Mouse (Mus musculus): Measurements from ENCODE around the gene Slc35f4. TPM values are rescaled to one million over a fixed set of nuclear protein-coding genes. Genes with fewer than 3 reads are reported as not detected.

The Slc35f4 gene
- polyA plus RNA-seq, 1 experiment: not detected

- 83% methylated on average over 2 of the region's 2 CpGs for WGBS
- H3K36me3 ChIP-seq (ENCODE audit: control insufficient read depth, insufficient read depth, low read length): no peaks in the 10 kb centered on the region
- TF ChIP-seq CTCF (IDR thresholded peaks at IDR 0.05; ENCODE audit: borderline replicate concordance, control insufficient read depth, extremely low read depth, insufficient read depth, low read length, poor library complexity): no peak
- no peak for TF ChIP-seq POLR2A (IDR thresholded peaks at IDR 0.05; ENCODE audit: control insufficient read depth, extremely low read depth, insufficient read depth, low read length, poor library complexity)
- no peak overlapping the region for H3K4me3 ChIP-seq (ENCODE audit: control insufficient read depth, insufficient read depth, low read length)
- H3K27ac ChIP-seq (ENCODE audit: control insufficient read depth, insufficient read depth, low read length): no peak overlapping the region
- DNase-seq: no peak
- no peaks in the 10 kb centered on the region for H3K4me1 ChIP-seq (replicated peaks; ENCODE audit: control insufficient read depth, insufficient read depth, low read length)
- no peaks in the 10 kb centered on the region for H3K27me3 ChIP-seq (ENCODE audit: control insufficient read depth, insufficient read depth, low read length)
Measured at GRCm38 (mm10) chr14:49515096-49515665, 10.7 kb downstream of the Slc35f4 start.

- 82% methylated on average over 2 of the region's 2 CpGs for WGBS
- no peak overlapping the region for H3K27ac ChIP-seq (ENCODE audit: control insufficient read depth, insufficient read depth, low read length)
- TF ChIP-seq POLR2A (IDR thresholded peaks at IDR 0.05; ENCODE audit: control insufficient read depth, extremely low read depth, insufficient read depth, low read length, poor library complexity) (no peak), CTCF (IDR thresholded peaks at IDR 0.05; ENCODE audit: borderline replicate concordance, control insufficient read depth, extremely low read depth, insufficient read depth, low read length, poor library complexity) (no peak)
Measured at GRCm38 (mm10) chr14:49514137-49514536, 11.7 kb downstream of the Slc35f4 start.

DNA sequence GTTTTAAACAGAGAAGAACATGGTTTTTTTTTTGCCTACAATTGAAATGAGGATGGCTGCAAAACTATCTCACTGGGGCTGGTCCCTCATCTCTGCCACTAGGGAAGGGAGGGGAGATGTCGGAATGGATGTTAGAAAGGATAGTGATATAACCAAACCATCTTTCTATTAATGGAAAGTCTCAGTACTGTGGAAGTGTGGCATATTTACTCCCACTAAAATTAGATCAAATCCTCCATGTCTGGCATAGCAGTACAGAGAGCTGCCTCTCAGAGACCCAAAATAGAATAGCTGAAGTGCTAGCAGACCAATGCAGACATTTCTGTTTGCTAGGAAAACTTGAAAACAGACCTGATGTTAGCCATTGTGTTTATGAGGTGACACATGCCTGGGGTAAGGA is 30.7 kb downstream of the Slc35f4 start:
- Histone ChIP-seq H3K27me3 (ENCODE audit: control insufficient read depth, insufficient read depth, low read length) (no peaks in the 10 kb centered on the region), H3K4me1 (replicated peaks; ENCODE audit: control insufficient read depth, insufficient read depth, low read length) (no peaks in the 10 kb centered on the region), H3K27ac (ENCODE audit: control insufficient read depth, insufficient read depth, low read length) (no peak overlapping the region), H3K36me3 (ENCODE audit: control insufficient read depth, insufficient read depth, low read length) (no peaks in the 10 kb centered on the region), H3K4me3 (ENCODE audit: control insufficient read depth, insufficient read depth, low read length) (no peak overlapping the region)
- TF ChIP-seq CTCF (IDR thresholded peaks at IDR 0.05; ENCODE audit: borderline replicate concordance, control insufficient read depth, extremely low read depth, insufficient read depth, low read length, poor library complexity): no peak
- TF ChIP-seq POLR2A (IDR thresholded peaks at IDR 0.05; ENCODE audit: control insufficient read depth, extremely low read depth, insufficient read depth, low read length, poor library complexity): no peak
- WGBS: 97% methylated on average over 1 of the region's 1 CpGs
- DNase-seq: no peak

More at GRCm38 (mm10) chr14:49514137-49514536, 11.7 kb downstream of the Slc35f4 start:
- no peak for DNase-seq
- Histone ChIP-seq H3K4me3 (ENCODE audit: control insufficient read depth, insufficient read depth, low read length) (no peak overlapping the region), H3K36me3 (ENCODE audit: control insufficient read depth, insufficient read depth, low read length) (no peaks in the 10 kb centered on the region), H3K27me3 (ENCODE audit: control insufficient read depth, insufficient read depth, low read length) (no peaks in the 10 kb centered on the region), H3K4me1 (replicated peaks; ENCODE audit: control insufficient read depth, insufficient read depth, low read length) (no peaks in the 10 kb centered on the region)

GRCm38 (mm10) chr14:49493793-49494192 is 32.1 kb downstream of the Slc35f4 start:
- no peaks in the 10 kb centered on the region for H3K27me3 ChIP-seq (ENCODE audit: control insufficient read depth, insufficient read depth, low read length)
- H3K4me1 ChIP-seq (replicated peaks; ENCODE audit: control insufficient read depth, insufficient read depth, low read length): no peaks in the 10 kb centered on the region
- no peak overlapping the region for H3K27ac ChIP-seq (ENCODE audit: control insufficient read depth, insufficient read depth, low read length)
- DNase-seq: no peak
- no peak for TF ChIP-seq POLR2A (IDR thresholded peaks at IDR 0.05; ENCODE audit: control insufficient read depth, extremely low read depth, insufficient read depth, low read length, poor library complexity)
- no peak for TF ChIP-seq CTCF (IDR thresholded peaks at IDR 0.05; ENCODE audit: borderline replicate concordance, control insufficient read depth, extremely low read depth, insufficient read depth, low read length, poor library complexity)
- WGBS: 63% methylated on average over 1 of the region's 1 CpGs
- H3K36me3 ChIP-seq (ENCODE audit: control insufficient read depth, insufficient read depth, low read length): no peaks in the 10 kb centered on the region
- H3K4me3 ChIP-seq (ENCODE audit: control insufficient read depth, insufficient read depth, low read length): no peak overlapping the region

DNA sequence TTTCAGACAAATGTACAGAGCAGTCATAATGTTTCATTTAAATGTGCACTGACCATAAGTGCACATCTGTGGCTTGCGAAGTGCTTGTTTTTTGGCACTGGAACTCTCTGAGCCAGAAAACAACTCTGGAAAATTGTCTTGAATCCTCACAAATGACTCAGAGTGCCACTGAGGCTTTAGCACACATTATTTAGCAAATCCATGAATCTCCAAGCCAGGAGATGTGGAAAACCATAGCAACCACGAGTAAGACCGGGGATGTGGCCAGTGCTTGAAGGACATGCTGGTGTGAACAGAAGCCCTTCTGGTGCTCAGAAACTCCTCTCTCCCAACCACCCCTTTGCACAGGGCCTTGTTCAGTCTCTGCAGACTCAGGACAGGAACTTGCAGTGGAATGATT is 33.3 kb downstream of the Slc35f4 start:
- 81% methylated on average over 3 of the region's 3 CpGs for WGBS
- Histone ChIP-seq H3K36me3 (ENCODE audit: control insufficient read depth, insufficient read depth, low read length) (no peaks in the 10 kb centered on the region), H3K4me3 (ENCODE audit: control insufficient read depth, insufficient read depth, low read length) (no peak overlapping the region), H3K27me3 (ENCODE audit: control insufficient read depth, insufficient read depth, low read length) (no peaks in the 10 kb centered on the region), H3K27ac (ENCODE audit: control insufficient read depth, insufficient read depth, low read length) (no peak overlapping the region), H3K4me1 (replicated peaks; ENCODE audit: control insufficient read depth, insufficient read depth, low read length) (no peaks in the 10 kb centered on the region)
- no peak for DNase-seq
- TF ChIP-seq CTCF (IDR thresholded peaks at IDR 0.05; ENCODE audit: borderline replicate concordance, control insufficient read depth, extremely low read depth, insufficient read depth, low read length, poor library complexity) (no peak), POLR2A (IDR thresholded peaks at IDR 0.05; ENCODE audit: control insufficient read depth, extremely low read depth, insufficient read depth, low read length, poor library complexity) (no peak)

GRCm38 (mm10) chr14:49476602-49477001 is 49.2 kb downstream of the Slc35f4 start:
- H3K27me3 ChIP-seq (ENCODE audit: control insufficient read depth, insufficient read depth, low read length): no peaks in the 10 kb centered on the region
- no peaks in the 10 kb centered on the region for H3K4me1 ChIP-seq (replicated peaks; ENCODE audit: control insufficient read depth, insufficient read depth, low read length)
- H3K4me3 ChIP-seq (ENCODE audit: control insufficient read depth, insufficient read depth, low read length): no peak overlapping the region
- H3K27ac ChIP-seq (ENCODE audit: control insufficient read depth, insufficient read depth, low read length): no peak overlapping the region
- no peak for DNase-seq
- 81% methylated on average over 2 of the region's 2 CpGs for WGBS
- H3K36me3 ChIP-seq (ENCODE audit: control insufficient read depth, insufficient read depth, low read length): no peaks in the 10 kb centered on the region
- TF ChIP-seq POLR2A (IDR thresholded peaks at IDR 0.05; ENCODE audit: control insufficient read depth, extremely low read depth, insufficient read depth, low read length, poor library complexity) (no peak), CTCF (IDR thresholded peaks at IDR 0.05; ENCODE audit: borderline replicate concordance, control insufficient read depth, extremely low read depth, insufficient read depth, low read length, poor library complexity) (no peak)

DNA sequence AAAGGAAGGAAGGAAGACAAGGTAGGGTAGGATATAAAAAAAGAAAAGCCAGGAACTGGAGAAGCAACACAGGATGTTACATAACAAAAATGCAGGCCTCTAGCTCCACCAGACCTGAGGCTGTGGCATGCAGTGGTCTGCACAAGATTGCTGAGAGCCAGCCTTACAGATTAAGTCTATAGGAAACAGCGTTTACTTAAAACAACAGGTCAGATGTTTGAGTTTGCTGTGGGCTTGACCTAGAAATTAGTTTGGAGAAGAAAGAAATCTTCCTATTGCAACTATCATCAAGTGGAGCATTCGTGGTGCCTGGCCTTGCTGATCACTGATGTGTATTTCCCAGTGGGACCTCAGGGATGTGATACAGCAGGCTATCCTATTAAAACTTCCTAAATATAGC is 64.1 kb downstream of the Slc35f4 start:
- H3K4me3 ChIP-seq (ENCODE audit: control insufficient read depth, insufficient read depth, low read length): no peak overlapping the region
- no peak overlapping the region for H3K27ac ChIP-seq (ENCODE audit: control insufficient read depth, insufficient read depth, low read length)
- no peaks in the 10 kb centered on the region for H3K36me3 ChIP-seq (ENCODE audit: control insufficient read depth, insufficient read depth, low read length)
- no peak for TF ChIP-seq POLR2A (IDR thresholded peaks at IDR 0.05; ENCODE audit: control insufficient read depth, extremely low read depth, insufficient read depth, low read length, poor library complexity)
- no peak for TF ChIP-seq CTCF (IDR thresholded peaks at IDR 0.05; ENCODE audit: borderline replicate concordance, control insufficient read depth, extremely low read depth, insufficient read depth, low read length, poor library complexity)
- H3K4me1 ChIP-seq (replicated peaks; ENCODE audit: control insufficient read depth, insufficient read depth, low read length): no peaks in the 10 kb centered on the region
- no peaks in the 10 kb centered on the region for H3K27me3 ChIP-seq (ENCODE audit: control insufficient read depth, insufficient read depth, low read length)
- DNase-seq: no peak
- 48% methylated on average over 2 of the region's 2 CpGs for whole genome bisulfite sequencing
